Mouse (Mus musculus) cerebral cortex, adult 2 months (tissue): ENCODE results near the gene Plxna1.

Experiments used
- WGBS: fragments of 180-500 bp; shearing (Covaris S2); methylation state at CpG from one replicate; pipeline ENCODE4 v1.1.7; 2018; 5-methylcytosine and 5-hydroxymethylcytosine counted together

Gene Plxna1

DNA sequence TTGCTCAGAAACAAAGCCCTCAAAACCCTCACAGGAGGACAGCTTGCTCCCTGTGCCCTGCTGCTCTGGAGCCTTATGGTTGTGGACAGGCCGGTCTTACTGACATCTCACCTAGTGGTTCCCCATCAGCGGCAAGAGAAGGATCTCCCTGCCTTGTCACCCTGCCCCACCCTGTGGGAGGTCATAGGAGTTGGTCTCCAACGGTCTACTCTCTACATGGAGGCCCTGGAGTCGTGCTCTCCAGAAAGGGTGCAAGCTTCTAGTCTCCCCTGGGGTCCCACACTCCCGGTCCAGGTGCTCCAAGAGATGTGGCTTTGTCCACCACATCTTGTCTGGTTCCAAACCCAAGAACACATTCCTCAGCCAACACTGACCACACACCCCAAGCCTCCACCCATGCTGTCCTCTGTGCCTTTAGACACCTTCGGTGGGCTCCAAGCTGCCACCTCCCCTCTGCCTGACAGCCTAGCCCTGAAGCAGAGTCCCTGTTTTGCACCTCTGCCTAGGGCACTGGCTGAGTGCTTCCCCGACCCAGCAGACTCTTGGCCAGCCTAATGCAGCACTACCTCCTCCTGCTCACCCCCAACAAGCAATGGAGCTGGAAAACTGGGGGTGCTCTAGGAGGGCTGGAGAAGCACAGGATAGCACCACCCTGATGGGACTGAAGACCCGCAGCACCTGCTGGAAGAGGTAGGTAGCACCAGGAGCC lies 1.6 kb downstream of the Plxna1 start:
- 43% methylated on average over 8 of the region's 8 CpGs for WGBS

- 46% methylated on average over 20 of the region's 20 CpGs for WGBS
Measured at GRCm38 (mm10) chr6:89359771-89360708, 2.4 kb downstream of the Plxna1 start.

DNA sequence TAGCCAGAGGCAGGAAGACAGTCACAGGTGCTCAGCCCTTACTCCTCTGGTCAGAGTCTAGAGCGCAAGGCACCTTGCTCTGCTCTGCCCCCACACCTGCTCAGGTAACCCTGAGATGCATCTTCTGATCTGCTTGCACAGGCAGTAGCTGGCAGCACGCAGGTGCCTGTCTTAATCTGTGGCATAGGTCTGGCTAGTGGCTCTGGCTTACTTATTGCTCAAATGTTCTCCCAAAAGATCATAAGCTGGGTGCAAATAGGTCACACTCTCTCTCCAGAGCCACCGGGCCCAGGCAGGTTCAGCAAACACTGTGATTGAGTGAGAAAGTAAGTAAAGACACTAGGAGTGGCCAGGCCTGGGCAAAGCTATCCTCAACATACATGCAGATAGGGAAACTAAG lies 3.2 kb downstream of the Plxna1 start:
- WGBS, result 81% methylated on average over 3 of the region's 3 CpGs

GRCm38 (mm10) chr6:89355661-89356060 lies 6.8 kb downstream of the Plxna1 start:
- WGBS, result 41% methylated on average over 7 of the region's 7 CpGs

GRCm38 (mm10) chr6:89354726-89355125 lies 7.7 kb downstream of the Plxna1 start:
- WGBS, result 80% methylated on average over 12 of the region's 12 CpGs

- 75% methylated on average over 5 of the region's 5 CpGs for WGBS
Measured at GRCm38 (mm10) chr6:89354076-89354475, 8.3 kb downstream of the Plxna1 start.

DNA sequence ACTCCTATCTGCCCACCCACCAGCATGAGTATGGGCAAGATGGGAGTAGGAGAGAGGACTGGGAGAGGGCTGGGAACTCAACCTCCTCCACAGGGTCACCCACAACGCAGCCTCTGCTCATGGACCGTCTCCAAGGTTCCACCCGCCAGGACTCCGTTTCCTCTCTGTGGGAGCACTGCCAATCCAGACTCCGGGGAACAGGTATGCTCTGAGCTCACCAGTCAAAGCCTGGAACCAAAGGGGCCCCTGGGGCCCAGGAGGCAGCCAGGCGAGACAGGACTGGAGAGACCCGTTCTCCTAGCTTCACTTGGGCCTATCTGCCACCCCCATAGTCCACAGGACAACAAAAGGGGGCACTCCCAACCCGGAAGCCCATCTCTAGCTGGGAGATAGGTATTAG lies 9.3 kb downstream of the Plxna1 start:
- WGBS, result 57% methylated on average over 8 of the region's 8 CpGs

DNA sequence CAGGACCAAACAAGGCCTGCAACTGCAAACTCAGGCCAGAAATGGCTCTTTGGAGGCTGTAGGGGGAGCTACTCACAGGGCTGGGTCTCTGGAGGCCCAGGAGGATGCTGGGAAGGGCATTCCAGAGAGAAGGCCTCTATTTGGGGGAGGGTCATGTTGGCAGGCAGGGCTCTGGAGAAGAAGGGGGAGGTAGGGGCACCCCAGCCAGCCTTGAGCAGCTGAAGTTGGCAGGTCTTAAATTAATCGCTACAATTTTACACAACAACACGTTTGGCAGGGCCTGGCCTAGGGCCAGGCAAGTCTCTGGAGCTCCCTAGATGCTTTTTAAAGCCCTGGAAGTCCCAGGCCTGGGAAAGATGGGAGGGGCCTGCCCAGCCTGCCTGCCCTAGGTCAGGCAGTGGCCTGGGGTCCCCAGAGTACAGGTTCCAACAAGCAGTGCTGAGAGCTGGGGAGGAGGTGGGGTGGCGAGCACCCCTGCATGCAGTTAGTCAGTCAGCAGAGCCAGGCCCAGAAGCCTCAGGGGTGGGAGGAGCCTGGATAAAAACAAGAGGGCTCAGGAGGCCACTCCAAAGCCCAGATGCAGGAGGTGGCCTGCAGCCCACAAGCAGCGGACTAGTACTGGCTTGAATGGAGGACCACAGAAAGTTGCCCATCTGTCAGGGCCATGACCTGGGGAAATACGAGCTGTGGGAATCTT lies 10.8 kb downstream of the Plxna1 start:
- WGBS, result 29% methylated on average over 5 of the region's 5 CpGs

DNA sequence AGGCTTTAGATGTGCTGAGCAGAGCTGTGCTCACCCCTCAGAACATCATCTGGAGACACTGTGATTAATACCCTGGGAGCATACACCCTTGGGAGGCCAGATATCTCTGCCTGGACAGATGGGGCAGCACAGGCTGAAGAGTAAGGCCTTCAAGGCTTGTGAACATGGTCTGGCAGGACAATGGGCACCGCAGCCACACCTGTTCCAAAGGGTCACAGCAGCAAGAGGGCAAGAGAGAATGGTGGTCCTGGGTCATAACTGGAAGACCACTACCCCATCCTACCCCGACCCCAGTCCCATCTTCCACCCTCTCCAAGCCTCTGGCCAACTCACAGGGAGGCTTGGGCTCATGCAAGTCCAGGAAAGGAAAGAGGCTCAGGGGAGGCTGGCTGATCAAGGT lies 11.9 kb downstream of the Plxna1 start:
- 89% methylated on average over 2 of the region's 2 CpGs for WGBS

DNA sequence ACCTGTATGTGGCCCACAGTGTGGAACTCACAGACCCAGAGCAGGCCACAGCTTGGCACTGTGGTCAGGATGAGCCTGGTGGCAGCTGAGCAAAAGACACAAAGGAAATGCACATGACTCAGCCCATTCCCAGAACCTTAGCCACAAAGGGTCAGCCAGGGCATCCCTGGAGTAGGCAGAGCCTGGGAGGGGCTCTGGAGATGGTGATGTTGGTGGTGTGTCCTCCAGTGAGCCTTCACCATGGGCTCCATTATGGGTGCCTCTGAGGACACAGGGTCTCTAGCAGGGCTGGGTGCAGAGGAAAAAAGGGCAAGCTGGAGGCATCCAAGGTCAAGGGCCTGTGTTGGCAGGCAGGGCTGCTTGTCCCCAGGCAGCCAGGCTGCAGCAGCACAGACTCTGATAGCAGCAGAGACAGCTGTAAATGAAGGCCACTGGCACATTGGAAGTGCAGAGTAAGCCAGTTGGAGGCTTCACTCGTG lies 12.3 kb downstream of the Plxna1 start:
- WGBS, result 44% methylated on average over 1 of the region's 1 CpGs

- WGBS, result 64% methylated on average over 9 of the region's 9 CpGs
Measured at GRCm38 (mm10) chr6:89348363-89348762, 14.1 kb downstream of the Plxna1 start.

GRCm38 (mm10) chr6:89347792-89348191 lies 14.6 kb downstream of the Plxna1 start:
- 52% methylated on average over 1 of the region's 1 CpGs for WGBS

DNA sequence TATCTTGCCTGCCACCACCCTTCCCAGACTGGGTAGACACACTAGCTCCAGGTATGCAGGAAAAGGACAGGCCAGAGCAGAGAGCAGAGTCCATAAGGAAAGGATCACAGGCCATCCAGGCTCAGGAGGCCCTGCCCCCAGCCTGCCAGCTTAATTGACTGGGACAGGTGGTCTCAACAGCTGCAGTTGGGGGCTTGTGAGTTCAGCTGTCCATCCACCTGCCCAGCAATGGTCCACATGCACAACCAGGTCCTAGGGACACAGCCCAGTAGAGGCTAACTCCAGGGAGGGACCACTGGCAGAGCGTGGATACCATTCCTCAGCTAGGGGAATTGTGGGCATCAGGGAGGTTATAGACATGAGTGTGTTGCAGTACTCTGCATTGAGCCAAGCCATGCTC lies 16.6 kb downstream of the Plxna1 start:
- WGBS, result 96% methylated on average over 1 of the region's 1 CpGs

- 40% methylated on average over 3 of the region's 3 CpGs for WGBS
Measured at GRCm38 (mm10) chr6:89345486-89345785, 17.0 kb downstream of the Plxna1 start.

- 51% methylated on average over 10 of the region's 10 CpGs for WGBS
Measured at GRCm38 (mm10) chr6:89344613-89345485, 17.6 kb downstream of the Plxna1 start.

DNA sequence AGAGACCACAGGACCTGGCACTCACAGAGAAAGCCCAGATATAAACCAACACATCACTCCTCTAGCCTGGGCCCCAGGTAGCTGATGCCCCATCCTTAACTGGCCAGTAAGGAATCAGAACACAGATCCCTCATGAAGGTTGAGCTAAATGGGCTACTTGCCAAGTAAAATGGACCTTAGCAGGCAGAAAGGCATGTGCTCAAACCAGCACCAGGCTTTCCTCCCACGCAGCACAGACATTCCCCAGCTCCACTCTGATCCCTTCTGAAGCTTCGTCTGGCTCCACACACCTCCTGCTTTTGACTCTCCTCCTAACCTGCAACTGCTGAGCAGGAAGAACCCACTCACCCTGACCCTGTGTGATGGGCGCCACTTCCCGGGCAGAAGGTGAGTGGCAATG lies 20.4 kb downstream of the Plxna1 start:
- WGBS, result 76% methylated on average over 4 of the region's 4 CpGs

- 79% methylated on average over 2 of the region's 2 CpGs for WGBS
Measured at GRCm38 (mm10) chr6:89339447-89339846, 23.0 kb downstream of the Plxna1 start.

DNA sequence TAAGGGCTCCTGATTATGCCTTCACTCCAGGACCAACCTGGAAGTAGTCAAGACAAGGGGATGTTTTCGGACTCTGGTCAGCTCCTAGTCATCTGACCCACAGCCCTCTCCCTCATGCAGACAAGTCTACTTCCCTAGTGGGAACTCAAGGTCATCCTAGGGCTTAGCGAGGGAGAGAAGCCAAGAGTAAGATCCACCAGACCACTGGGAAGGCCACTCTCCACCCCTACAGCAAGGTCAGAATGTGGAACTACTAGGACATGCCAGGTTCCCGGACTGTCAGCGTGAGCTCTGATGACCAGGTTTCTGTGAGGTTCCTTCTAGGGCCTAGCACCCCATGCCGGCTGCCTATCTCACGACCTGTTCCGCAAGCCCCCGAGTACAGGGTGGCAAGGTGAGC lies 23.7 kb downstream of the Plxna1 start:
- WGBS, result 97% methylated on average over 8 of the region's 8 CpGs

GRCm38 (mm10) chr6:89337574-89337973 lies 24.8 kb downstream of the Plxna1 start:
- 43% methylated on average over 9 of the region's 9 CpGs for WGBS

DNA sequence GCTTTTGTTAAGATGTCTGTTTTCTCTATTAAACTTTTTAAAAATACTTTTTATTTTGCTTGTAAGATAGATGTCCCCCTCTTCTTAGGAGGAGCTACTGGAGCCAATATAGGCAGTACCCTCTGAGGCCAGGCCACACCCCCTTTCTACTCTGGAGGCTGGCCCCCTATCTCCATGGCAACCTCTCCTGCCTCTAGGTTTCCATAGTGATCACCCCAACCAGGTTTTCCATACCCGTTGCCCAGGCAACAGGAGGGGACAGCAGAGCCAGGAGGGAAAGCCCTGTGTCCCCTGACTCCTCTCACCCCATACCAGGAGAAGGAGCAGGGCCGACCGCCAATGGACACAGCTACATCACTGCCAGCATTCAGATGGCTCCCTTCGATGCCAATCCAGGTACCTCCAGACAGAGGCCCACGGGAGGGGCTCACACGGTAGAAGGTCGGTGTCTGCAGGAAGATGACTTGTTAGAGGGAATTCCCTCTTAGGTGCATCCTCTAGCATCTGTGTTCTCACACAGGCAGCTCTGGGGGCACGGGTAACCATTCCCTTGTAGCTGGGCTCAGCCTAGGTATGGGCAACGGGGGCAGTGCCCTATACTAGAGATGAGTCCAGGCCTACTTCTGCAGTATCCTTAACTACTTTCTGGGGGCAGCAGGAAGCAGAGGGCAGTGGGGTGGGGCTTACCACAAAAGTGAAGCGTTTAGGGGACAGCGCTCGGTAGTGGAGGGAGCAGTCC lies 28.3 kb downstream of the Plxna1 start:
- WGBS, result 57% methylated on average over 12 of the region's 12 CpGs

DNA sequence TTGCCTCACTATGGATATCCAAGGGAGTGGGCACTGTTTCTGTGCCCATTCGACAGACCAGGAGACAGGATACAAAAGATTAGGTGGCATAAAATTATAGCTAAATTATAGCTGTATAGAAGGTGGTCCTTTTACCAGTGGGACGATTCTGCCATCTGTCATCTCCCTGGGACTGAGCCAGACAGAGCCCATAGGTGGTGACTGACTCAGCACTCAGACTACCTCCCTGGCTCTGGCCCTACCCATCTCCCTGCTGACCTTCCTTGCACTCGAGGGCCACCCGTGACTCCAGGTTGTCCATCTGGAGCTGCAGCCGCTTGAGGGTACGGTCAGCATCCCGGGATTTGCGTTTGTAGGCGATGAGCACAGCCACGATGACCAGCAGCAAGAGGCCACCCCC lies 31.5 kb downstream of the Plxna1 start:
- 90% methylated on average over 10 of the region's 10 CpGs for WGBS
